Mouse (Mus musculus) CD4-positive, CD25-positive, alpha-beta regulatory T cell, adult 2 months (primary cell): ENCODE measurements around the gene Rnf185.

Source experiments
- DNase-seq: peaks from one replicate; pipeline ENCODE4 v3.0.0-alpha.2; 2012; ENCODE audit warnings: low read depth, low spot score

The Rnf185 gene

DNA sequence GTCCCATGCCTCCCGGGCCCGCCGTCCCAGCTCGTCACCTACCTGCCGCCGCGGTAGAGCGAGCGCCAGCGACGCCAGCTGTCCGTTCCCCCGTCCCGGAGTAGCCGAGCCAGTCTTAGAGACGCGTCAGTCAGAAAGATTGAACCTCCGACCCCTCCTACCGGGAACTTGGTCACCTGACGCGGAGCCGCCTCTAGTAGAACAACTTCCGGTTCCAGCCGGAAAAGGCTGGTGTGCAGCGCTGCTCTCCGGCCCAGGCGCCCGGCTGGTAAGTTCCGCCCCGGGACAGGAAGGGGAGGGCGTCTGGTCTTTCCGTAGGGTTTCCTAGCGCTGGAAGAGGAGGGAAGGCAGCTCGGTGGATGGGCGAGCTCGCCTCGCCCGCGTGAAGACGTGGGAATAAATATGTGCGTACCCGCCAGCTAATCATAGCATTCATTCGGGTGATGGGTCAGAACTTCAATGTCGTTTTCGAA is at the start of gene Rnf185:
TSS of gene Rnf185 (minus strand) at position 197 of the 473 bp plus-strand sequence.
- DNase-seq = peak; percentile 95

DNA sequence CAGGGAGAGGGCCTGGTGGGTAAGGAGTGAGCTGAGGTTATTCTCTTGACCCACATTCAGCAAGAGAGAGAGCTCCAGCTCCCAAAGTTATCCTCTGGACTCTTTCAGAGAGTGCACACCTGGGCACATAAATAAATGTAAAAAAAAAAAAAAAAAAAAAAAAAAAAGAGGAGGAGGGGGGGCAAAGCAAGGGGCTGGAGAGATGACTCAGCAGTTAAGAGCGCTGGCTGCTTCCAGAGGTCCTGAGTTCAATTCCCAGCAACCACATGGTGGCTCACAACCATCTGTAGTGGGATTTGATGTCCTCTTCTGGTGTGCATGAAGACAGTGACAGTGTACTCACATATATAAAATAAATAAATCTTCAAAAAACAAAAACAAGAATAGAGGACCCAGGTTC is 45.1 kb upstream of the Rnf185 start:
- no peak for DNase-seq

GRCm38 (mm10) chr11:3496756-3497155 is 44.6 kb upstream of the Rnf185 start:
- no peak for DNase-seq

GRCm38 (mm10) chr11:3495496-3495895 is 43.3 kb upstream of the Rnf185 start:
- no peak for DNase-seq

DNA sequence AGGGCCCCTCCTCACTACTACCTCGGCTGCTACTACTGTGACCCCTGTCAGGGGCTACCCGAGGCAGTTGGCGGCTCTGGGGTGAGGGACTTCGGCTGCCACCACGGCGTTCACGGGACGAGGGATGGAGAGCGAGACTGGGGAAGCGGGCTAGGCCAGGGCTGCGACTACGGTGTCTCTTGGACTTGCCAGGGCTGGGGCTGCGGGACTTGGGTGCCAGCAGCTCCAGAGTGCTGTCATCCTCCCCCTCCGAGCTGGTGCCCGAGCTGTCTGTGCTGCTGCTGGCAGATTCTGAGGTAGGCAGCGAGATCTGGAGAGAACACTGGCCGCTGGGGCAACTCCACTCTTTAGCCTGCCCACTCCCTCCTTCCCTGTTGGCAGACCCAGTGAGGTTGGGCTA is 42.7 kb upstream of the Rnf185 start:
- DNase-seq = no peak

GRCm38 (mm10) chr11:3492748-3493147 is 40.6 kb upstream of the Rnf185 start:
- DNase-seq = no peak

GRCm38 (mm10) chr11:3489036-3489435 is 36.9 kb upstream of the Rnf185 start:
- no peak for DNase-seq

DNA sequence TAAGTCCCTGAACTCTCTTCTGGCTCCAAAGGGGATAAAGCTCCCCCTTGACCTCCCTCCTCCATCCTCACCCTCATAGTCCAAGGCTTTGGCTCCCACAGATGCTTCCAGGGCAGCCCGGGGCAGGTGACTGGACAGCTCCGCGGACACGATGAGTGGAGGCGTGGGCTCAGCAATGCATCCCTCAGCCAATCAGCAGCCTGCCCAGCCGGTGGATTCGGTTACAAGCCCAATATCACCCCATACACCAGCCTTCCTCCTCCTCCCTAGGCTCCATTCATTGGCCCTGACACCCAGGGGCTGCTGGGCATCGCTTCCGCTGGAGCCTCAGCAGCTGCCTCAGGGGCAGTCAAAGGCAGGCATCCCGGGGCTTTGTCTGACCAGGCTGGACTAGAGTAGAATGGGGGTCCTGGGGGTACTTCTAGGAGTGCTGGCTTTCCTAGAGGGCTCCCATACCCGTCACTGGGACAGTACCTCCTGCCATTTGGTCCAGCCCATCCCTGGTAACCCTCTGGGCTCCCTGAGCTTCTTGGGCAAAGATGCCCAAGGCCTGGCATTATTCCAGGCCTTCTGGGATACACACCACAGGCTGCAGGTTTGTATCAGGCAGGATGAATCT is 35.9 kb upstream of the Rnf185 start, which contains the start of gene Pla2g3:
TSS of gene Pla2g3 (plus strand) at position 333 of the 619 bp plus-strand sequence.
- no peak for DNase-seq

DNA sequence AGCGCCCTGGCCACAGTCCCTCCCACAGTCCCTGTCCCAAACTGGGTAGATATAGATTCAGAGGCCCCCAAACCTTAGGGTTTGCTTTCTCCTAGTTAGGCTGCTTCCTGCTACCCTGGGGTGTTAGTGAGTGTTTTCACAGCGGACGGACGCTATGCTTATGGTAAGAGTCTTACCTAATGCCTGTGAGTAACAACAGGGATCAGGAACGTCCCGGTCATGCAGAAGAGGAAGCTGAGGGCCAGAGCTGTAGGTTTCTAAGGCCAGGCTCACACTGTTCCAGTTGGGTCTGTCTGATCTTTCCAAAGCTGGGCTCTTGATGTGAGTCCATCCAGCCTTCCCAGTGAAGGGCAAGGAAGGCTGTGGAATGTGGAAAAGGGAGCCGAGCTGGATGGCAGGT is 34.2 kb upstream of the Rnf185 start:
- no peak for DNase-seq

- no peak for DNase-seq
These were observed 31.9 kb upstream of the Rnf185 start for GRCm38 (mm10) chr11:3483980-3484642.

DNA sequence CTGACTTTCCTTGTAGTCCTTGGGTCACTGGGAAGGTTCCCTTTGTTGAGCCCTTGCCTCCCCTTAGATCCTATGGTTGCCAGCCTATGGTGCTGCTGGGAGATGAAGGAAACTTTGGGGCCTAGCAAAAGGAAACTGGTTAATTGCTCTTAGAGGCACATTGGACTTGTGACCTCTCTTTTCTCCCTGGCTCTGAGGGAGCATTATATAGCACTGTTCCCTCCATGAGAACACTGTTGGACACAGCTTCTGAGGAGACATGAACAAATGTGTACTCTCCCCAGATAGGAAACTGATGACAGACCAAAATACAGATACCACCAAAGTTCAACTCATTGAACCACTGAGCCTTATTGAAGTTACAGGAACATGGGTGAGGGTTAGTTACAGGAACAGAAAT is 23.3 kb upstream of the Rnf185 start:
- no peak for DNase-seq

DNA sequence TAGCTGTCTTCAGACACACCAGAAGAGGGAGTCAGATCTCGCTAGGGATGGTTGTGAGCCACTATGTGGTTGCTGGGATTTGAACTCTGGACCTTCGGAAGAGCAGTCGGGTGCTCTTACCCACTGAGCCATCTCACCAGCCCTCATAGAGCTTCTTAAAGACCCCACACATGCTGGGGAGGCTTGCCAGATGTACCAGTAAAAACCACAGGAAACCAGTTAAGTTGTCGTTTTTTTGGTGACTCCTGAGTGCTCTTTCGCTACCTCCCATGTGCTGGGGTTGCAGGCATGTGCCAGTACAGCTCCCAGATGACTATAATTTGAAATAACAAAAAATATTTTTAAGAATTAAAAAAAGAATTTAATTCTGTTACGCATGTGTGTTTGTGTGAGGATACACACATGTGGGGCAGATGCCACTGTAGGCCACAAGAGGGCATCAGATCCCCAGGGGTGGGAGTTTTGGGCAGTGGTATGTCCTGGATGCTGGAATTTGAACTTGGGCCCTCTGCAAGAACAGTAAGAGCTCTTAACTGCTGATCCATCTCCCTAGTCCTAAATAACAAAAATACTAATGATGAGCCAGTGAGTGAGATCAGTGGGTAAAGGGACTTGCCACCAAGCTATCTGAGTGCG is 22.4 kb upstream of the Rnf185 start:
- peak; percentile 35 for DNase-seq

DNA sequence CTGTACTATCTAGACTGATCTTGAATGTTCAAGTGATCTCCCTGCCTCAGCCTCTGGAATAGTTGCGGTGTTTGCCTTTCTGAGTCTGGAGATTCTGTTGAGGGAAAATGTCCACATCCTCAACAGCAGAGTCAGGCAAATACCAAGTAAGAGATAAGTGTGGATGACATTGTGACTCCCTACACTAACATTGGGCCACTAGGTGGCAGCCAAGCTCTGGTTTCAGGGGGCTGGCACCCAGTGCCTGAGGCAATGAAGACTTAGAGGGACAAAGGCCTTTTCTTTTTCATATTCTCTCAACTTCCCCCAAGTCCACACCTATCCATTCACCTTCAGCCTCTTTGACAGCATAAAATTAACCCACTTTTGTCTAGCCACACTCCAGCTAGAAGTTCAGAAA is 20.3 kb upstream of the Rnf185 start:
- peak; percentile 82 for DNase-seq

DNA sequence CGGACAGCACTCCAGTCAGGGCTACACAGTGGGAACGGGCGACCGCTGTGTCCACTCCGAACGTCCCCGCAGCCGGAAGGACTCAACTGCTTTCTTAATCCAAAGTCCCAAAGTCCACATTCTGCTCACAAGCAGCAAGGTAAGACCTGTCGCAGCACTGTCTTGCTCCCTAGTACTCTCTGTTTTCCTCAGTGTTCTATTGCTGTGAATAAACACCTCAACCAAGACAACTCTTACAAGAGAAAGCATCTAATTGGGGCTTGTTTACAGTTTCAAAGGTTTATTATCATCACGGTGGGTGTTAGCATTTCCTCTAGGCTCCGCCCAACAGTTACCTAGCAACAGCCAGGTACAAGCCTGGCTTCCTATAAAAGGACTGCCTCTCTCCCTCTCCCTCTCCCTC is 19.3 kb upstream of the Rnf185 start:
- no peak for DNase-seq

DNA sequence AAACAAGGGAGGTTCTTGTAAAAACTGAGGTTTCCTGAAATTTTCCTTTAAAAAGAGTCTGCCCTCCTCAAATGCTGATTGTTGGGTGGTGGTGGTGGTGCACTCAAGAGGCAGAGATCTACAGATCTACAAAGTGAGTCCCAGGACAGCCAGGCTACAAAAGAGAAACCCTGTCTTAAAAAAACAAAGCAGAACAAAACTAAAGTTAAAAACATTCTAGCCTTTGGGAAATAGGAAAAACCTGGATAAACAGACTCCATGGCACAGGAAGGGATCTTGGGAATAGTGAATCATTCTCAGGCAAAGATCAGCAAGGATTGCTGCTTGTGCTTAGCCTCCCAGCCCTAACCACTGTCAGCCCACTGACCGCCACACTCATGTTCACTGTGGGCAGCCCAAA is 10.7 kb upstream of the Rnf185 start:
- no peak for DNase-seq

DNA sequence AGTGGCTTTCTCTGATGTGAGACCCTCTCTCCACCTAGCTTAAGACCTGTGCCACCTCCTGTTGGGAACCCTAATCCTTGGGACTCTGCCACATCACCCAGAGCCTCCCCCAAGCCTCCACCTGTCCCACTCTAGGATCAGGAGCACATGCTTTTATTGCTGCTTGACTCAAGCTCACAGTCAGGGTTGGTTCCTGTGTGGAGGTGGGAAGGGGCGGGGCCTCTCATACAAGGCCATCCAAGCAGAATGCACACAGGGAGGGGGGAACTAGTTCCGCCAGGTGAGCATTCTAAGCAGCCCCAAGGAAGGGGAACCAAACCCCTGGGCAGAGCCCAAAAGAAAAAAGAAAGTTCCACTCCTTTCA is 6.9 kb upstream of the Rnf185 start:
- DNase-seq = no peak

DNA sequence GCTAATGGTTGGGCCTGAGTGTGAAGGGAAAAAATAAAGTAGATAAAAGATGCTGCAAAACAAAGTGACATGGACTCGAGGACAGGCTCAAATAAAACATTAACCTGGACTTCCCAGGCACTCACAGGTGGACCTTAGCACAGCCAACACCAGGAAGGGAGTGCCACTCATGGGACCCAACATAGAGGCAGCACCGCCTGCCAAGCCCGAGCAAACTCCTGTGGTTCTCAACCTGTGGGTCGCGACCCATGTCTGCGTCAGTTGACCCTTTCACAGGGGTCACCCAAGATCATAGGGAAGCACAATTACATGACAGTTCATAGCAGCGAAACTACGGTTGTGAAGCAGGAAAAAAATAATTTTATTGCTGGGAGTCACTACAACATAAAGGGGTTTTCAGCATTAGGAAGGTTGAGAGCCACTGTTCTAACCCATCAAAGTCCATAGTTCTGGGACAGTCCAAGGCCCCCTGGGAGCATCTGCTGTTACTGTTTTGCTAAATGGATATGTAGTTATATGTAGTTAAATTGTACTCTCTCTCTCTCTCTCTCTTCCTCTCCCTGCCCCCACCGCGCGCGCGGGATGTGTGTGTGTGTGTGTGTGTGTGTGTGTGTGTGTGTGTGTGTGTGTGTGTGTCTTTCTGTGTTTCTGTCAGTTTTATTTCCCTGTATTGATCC is 6.4 kb upstream of the Rnf185 start:
- no peak for DNase-seq

- DNase-seq = peak; percentile 77
These were observed 4.2 kb upstream of the Rnf185 start for GRCm38 (mm10) chr11:3456354-3456753.

- no peak for DNase-seq
These were observed 2.3 kb upstream of the Rnf185 start for GRCm38 (mm10) chr11:3454506-3454905.

DNA sequence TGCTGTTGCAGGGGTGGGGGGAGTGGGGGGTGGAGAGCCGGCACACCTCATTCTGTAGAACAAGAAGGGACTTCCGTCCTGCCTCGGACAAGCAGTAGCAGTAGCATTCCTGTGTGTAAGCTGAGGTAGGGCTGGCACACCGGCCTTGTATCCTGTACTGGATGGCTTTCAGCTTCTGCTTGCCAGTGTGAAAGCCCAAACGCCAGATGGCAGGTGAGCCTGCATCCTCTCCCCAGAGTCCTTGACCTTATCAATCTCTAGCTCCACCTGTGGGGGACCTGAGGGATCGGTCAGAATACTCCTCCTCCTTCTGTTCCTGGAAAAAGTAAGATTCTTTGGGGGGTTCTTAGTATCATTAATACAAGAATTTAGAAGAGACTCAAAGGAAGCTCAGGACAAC is 1.3 kb upstream of the Rnf185 start:
- DNase-seq = peak; percentile 27

- DNase-seq = peak; percentile 24
These were observed 606 bp upstream of the Rnf185 start for GRCm38 (mm10) chr11:3452769-3453168.

GRCm38 (mm10) chr11:3451701-3452163 is 431 bp downstream of the Rnf185 start:
- DNase-seq = peak; percentile 49
